Mouse (Mus musculus) midbrain, postnatal 0 days (tissue): ENCODE data around the gene Map4k2. TPM values are rescaled to one million over a fixed set of nuclear protein-coding genes. Genes with fewer than 3 reads are reported as not detected.
A peak's percentile ranks its signal among the peaks of the same experiment; 100 is the strongest.

ENCODE experiments used
- ATAC-seq: fragments of 200-750 bp; cut with Nextera tagmentation; 2 replicates; pipeline ENCODE4 v1.8.0; 2017; ENCODE audit warnings: moderate number of reproducible peaks, mild to moderate bottlenecking, moderate TSS enrichment, moderate library complexity; ENCODE audit not compliant: low FRiP score
- DNase-seq: peaks from one replicate; pipeline ENCODE4 v3.0.0-alpha.2; 2015; ENCODE audit warnings: low spot score
- H3K27ac ChIP-seq: fragments of 300-500 bp; sonication (generic); 2 replicates; pipeline ENCODE4 v1.5.1; 2014; ENCODE audit warnings: low read depth, mild to moderate bottlenecking, low read length, mixed read lengths
- H3K27me3 ChIP-seq: fragments of 300-500 bp; sonication (generic); 2 replicates; pipeline ENCODE4 v1.6.1; 2014; ENCODE audit warnings: low read length, control low read depth, mixed read lengths; ENCODE audit not compliant: insufficient read depth
- H3K36me3 ChIP-seq: fragments of 300-500 bp; sonication (generic); 2 replicates; pipeline ENCODE4 v1.6.1; 2014; ENCODE audit warnings: low read length, control low read depth, mixed read lengths; ENCODE audit not compliant: insufficient read depth
- H3K4me1 ChIP-seq: fragments of 300-500 bp; sonication (generic); 2 replicates; pipeline ENCODE4 v1.6.1; 2014; ENCODE audit warnings: mild to moderate bottlenecking, control low read depth, antibody characterized with exemption, low read length, mixed read lengths; ENCODE audit not compliant: insufficient read depth
- H3K4me2 ChIP-seq: fragments of 300-500 bp; sonication (generic); 2 replicates; pipeline ENCODE4 v1.6.1; 2014; ENCODE audit warnings: low read depth, mild to moderate bottlenecking, low read length, mixed read lengths; ENCODE audit not compliant: poor library complexity, severe bottlenecking
- H3K4me3 ChIP-seq: fragments of 300-500 bp; sonication (generic); 2 replicates; pipeline ENCODE4 v1.5.1; 2014; ENCODE audit warnings: low read depth, mild to moderate bottlenecking, low read length, moderate library complexity
- H3K9ac ChIP-seq: fragments of 300-500 bp; sonication (generic); replicated peaks from 2 replicates; pipeline ENCODE4 v1.6.1; 2014; ENCODE audit warnings: mild to moderate bottlenecking, low read length, moderate library complexity, mixed read lengths; ENCODE audit not compliant: poor library complexity, severe bottlenecking
- H3K9me3 ChIP-seq: fragments of 300-500 bp; sonication (generic); 2 replicates; pipeline ENCODE4 v1.6.1; 2016; ENCODE audit warnings: low read length, control low read depth
- CTCF ChIP-seq: IDR thresholded peaks from 2 replicates; pipeline ENCODE4 v1.5.1; 2016; ENCODE audit warnings: antibody characterized with exemption, mild to moderate bottlenecking
- WGBS: fragments of 180-500 bp; shearing (Covaris S2); extraction: QIAGEN DNeasy Blood & Tissue Kit; methylation state at CpG from one replicate; pipeline ENCODE4 v1.1.7; 2014; 5-methylcytosine and 5-hydroxymethylcytosine counted together
- polyA plus RNA-seq: library from polyadenylated mRNA; unstranded; fragments of >200 nt; fragmentation: Nextera tagmentation; extraction: Ambion mirVana; gene quantifications from 2 replicates; pipeline ENCODE4 v1.2.1, GENCODE M21; 2015
- total RNA-seq: library from RNA; depleted of rRNA; stranded (reverse); fragments of >200 nt; gene quantifications from 2 replicates; pipeline ENCODE4 v1.2.3, GENCODE M21; 2014; rRNA removed

The Map4k2 gene
- total RNA-seq, result 70.6 and 86.8 TPM in 2 replicates
- 18.1 TPM in 2 replicates for polyA plus RNA-seq

DNA sequence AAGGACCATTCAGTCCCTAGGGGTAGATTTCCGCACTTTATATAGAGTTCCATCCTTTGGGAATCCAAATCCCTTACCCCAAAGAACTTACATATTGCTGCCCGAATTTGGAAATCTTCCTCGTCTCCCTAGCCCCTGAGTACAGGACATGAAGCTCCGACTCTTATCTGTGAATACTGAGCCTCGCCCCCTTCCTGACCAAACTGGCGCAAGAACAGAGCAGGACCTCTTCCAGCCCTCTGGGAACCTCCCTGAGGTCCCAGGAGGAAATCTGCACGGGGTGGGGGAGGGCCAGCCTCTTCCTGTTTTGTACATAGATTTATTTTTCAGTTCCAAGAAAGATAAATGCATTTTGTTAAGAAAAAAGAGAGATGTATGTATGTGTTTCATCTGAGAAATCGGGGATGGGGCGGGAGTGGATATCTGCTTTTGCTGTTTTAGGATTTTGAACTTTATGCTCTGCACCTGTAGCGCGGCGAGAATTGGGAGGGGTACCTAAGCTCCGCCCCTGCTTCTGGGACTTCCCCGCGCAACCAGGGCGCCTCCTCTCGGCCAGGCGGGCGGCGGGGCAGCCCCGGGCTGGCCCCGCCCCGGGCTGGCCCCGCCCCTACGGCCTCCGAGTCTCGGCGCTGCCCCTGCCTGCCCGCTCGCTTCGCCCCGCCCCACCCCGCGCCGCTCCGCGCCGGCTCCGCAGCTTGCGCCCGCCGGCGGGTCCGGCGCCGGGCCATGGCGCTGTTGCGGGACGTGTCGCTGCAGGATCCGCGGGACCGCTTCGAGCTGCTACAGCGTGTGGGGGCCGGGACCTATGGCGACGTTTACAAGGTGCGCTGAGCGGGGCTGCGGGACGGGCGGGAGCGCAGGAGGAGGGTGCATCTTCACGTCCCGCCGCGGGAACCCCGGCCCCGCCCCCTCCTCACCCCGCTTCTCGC is at the start of gene Map4k2:
TSS of gene Map4k2 (plus strand) at position 612 of the 929 bp plus-strand sequence.
- Histone ChIP-seq H3K4me1 (peaks cover 11% of the 10 kb centered on the region), H3K4me2 (peak within 1 kb of the TSS; percentile 62), H3K9me3 (no peaks in the 10 kb centered on the region), H3K27me3 (no peaks in the 10 kb centered on the region), H3K4me3 (peak within 1 kb of the TSS; percentile 44), H3K36me3 (peaks cover 61% of the 10 kb centered on the region), H3K9ac (peak within 1 kb of the TSS; percentile 55), H3K27ac (no peak within 1 kb of the TSS; the same call in 1 of the 2 replicates)
- 12% methylated on average over 41 of the region's 72 CpGs for WGBS
- peak; percentile 36; the same call in 1 of the 2 replicates for TF ChIP-seq CTCF
- DNase-seq, result peak; percentile 67
- peak; percentile 61 for ATAC-seq

DNA sequence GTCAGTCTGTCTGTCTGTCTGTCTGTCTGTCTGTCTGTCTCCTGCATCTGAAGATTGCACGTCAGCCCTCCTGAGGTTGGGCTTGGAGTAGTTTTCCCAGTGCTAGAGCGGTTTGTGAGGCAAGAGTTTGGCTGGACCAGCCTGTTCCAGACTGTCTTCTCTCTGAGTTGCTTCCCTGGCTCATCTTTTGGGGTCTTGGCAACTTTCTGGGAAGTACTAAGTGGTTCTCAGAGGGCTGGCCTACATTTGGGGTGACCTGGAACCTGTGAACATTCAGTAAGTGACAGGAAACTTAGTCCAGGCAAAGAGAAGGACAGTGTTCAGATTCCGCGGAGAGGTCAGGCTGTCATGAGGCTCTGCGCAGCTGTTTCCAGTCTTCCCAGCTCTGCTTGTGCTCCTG is 48.7 kb upstream of the Map4k2 start:
- no peaks in the 10 kb centered on the region for H3K27me3 ChIP-seq
- no peak overlapping the region for H3K4me3 ChIP-seq
- H3K9me3 ChIP-seq, result no peaks in the 10 kb centered on the region
- no peak for TF ChIP-seq CTCF
- DNase-seq (no peak), ATAC-seq (no peak)
- no peaks in the 10 kb centered on the region for H3K4me1 ChIP-seq
- peaks cover 38% of the 10 kb centered on the region for H3K36me3 ChIP-seq
- no peak overlapping the region for H3K9ac ChIP-seq
- 88% methylated on average over 5 of the region's 5 CpGs for WGBS
- H3K4me2 ChIP-seq, result no peak overlapping the region
- H3K27ac ChIP-seq, result no peak overlapping the region

DNA sequence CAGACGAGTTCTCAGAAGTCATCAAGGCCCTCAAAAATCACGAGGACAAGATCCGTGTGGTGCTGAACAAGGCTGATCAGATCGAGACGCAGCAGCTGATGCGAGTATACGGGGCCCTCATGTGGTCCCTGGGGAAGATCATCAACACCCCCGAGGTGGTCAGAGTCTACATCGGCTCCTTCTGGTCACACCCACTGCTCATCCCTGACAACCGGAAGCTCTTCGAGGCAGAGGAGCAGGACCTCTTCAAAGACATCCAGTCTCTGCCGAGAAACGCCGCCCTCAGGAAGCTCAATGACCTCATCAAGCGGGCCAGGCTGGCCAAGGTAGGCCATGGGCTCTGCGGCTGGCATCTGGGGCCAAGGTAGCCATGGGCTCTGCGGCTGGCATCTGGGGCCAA is 46.6 kb upstream of the Map4k2 start:
- H3K4me1 ChIP-seq, result no peaks in the 10 kb centered on the region
- H3K4me2 ChIP-seq, result no peak overlapping the region
- H3K4me3 ChIP-seq, result no peak overlapping the region
- DNase-seq, result no peak
- no peaks in the 10 kb centered on the region for H3K9me3 ChIP-seq
- no peak for ATAC-seq
- peaks cover 57% of the 10 kb centered on the region for H3K36me3 ChIP-seq
- no peak for TF ChIP-seq CTCF
- no peaks in the 10 kb centered on the region for H3K27me3 ChIP-seq
- 94% methylated on average over 16 of the region's 17 CpGs for WGBS
- H3K9ac ChIP-seq, result no peak overlapping the region
- H3K27ac ChIP-seq, result no peak overlapping the region

DNA sequence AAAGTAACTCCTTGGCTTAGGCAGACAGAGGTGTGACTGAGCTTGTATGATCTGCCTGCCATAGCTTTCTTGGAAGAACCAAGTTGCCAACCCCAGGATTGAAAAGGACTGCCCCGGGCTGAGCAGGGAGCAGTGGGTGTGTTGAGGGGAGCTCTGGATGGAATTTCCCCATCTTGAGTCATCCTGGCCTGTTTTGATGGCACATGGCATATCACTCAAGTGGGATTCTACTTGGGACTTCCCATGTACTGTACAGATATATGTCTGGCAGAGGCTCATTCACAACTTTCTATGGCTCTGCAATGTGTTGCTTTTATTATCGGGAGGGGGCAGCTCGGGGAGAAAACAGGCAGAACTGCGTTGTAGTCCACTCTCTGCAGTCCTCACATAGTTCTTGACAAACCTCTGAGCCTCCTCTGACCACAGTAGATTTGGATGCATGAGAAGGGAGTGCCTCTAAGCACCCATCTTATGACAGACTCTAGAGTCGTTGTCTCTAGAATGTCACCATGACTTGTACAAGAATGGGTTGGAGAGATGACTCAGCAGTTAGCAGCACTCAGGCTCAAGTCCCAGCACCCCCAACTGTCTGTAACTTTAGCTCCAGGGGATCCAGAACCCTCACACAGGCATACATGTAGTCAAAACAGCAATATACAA is 44.3 kb upstream of the Map4k2 start:
- Histone ChIP-seq H3K9ac (no peak overlapping the region), H3K27ac (no peak overlapping the region), H3K36me3 (peaks cover 56% of the 10 kb centered on the region), H3K9me3 (no peaks in the 10 kb centered on the region), H3K27me3 (no peaks in the 10 kb centered on the region), H3K4me1 (no peaks in the 10 kb centered on the region), H3K4me3 (no peak overlapping the region), H3K4me2 (no peak overlapping the region)
- TF ChIP-seq CTCF, result no peak
- WGBS, result 93% methylated on average over 5 of the region's 5 CpGs
- ATAC-seq (no peak), DNase-seq (no peak)

DNA sequence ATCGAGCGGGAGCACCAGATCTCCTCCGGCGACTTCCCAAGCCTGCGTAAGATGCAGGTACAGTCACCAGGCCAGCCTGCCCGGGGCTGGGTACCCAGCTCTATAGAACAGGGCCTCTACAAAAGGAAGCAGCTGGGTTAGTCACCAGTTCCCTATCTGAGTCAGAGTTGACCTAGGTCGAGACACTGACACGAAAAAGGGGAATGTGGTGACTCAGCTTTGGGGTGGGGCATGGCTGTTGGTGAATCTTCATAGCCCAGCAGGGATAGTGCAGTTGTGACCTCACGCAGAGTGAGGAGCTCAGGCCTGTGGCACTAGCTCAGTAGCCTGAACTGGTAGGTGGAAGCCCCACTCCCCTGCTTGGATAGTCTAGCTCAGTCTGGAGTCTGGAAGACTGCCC is 43.3 kb upstream of the Map4k2 start:
- Histone ChIP-seq H3K4me3 (no peak overlapping the region), H3K36me3 (peaks cover 56% of the 10 kb centered on the region), H3K4me1 (no peaks in the 10 kb centered on the region), H3K9ac (no peak overlapping the region), H3K27ac (no peak overlapping the region), H3K4me2 (no peak overlapping the region), H3K9me3 (no peaks in the 10 kb centered on the region), H3K27me3 (no peaks in the 10 kb centered on the region)
- no peak for ATAC-seq
- WGBS, result 95% methylated on average over 9 of the region's 9 CpGs
- TF ChIP-seq CTCF, result no peak
- no peak for DNase-seq

DNA sequence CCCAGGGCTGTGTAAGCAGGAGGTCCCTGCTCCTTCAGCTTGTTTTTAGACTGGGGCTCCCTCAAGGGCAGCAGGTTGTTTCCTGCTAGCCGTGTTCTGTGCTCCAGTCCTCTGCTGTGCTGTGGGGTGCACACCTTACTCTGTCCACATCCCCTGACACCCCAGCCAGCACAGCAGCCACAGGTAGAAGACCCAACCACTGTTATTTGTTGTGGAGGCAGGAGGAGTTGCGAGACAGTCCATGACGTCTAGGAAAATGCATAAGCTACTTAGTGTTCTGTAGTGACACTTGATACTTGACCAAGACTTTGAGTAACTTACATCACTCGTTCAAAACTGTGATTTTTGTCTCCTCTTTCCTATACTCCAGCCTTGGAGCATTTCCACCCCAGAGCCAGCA is 41.9 kb upstream of the Map4k2 start:
- Histone ChIP-seq H3K36me3 (peaks cover 52% of the 10 kb centered on the region), H3K9ac (no peak overlapping the region), H3K27me3 (no peaks in the 10 kb centered on the region), H3K27ac (no peak overlapping the region; the same call in 1 of the 2 replicates), H3K4me2 (no peak overlapping the region), H3K4me3 (no peak overlapping the region), H3K9me3 (no peaks in the 10 kb centered on the region), H3K4me1 (no peaks in the 10 kb centered on the region)
- ATAC-seq (no peak), DNase-seq (no peak)
- no peak for TF ChIP-seq CTCF
- WGBS, result 81% methylated on average over 4 of the region's 4 CpGs
